Mouse (Mus musculus) cerebellum, adult 2 months (tissue): ENCODE data around the gene Dydc2.

Experiments used
- CTCF ChIP-seq: fragments of 200-500 bp; IDR thresholded peaks from 2 replicates; pipeline ENCODE4 v1.5.1; 2011; ENCODE audit warnings: low read depth, mild to moderate bottlenecking, control low read depth, low read length, moderate library complexity, borderline replicate concordance; ENCODE audit not compliant: insufficient read depth
- POLR2A ChIP-seq: fragments of 200-500 bp; IDR thresholded peaks from 2 replicates; pipeline ENCODE4 v1.6.1; 2011; ENCODE audit warnings: low read length, control low read depth, borderline replicate concordance; ENCODE audit not compliant: insufficient read depth

DNA sequence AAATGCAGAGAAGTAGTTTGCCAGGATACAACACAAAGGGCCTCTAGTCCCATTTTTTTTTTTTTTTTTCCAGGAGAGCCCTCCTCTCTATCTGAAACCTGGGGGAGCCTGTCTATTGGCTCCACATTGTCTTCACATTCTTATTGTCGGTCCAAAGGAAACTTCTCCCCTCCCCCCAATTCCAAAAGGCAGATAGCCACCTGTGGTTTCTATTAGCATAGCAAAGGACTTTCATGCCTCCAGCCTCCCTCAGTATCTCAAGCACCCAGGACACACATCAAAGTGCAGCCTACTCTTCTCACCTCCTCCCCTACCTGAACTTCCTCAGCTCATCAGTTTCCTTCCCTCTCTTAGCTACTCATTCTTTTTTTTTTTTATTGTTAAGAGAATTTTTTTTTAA is 2.6 kb downstream of the Dydc2 start:
- TF ChIP-seq POLR2A (no peak), CTCF (no peak)
